Mouse (Mus musculus): Measurements from ENCODE around the gene Tsfm. TPM values are rescaled to one million over a fixed set of nuclear protein-coding genes. Genes with fewer than 3 reads are reported as not detected.
A peak's percentile ranks its signal among the peaks of the same experiment; 100 is the strongest.
"Not testable (repeated sequence)": the region's sequence is repeated elsewhere in the genome, so short reads cannot be mapped to it uniquely, and the experiment has no call there.

Gene Tsfm
- polyA plus RNA-seq, 1 experiment, result 28.6 TPM

- TF ChIP-seq CTCF (IDR thresholded peaks at IDR 0.05; ENCODE audit: borderline replicate concordance, insufficient read depth, low read length) (no peak), POLR2A (IDR thresholded peaks at IDR 0.05; ENCODE audit: low read depth, low read length) (no peak)
- Histone ChIP-seq H3K4me3 (ENCODE audit: insufficient read depth, low read length) (no peak overlapping the region), H3K27ac (ENCODE audit: insufficient read depth, low read length) (no peak overlapping the region)
Observed at GRCm38 (mm10) chr10:127073981-127074380, 43.3 kb upstream of the Tsfm start.

DNA sequence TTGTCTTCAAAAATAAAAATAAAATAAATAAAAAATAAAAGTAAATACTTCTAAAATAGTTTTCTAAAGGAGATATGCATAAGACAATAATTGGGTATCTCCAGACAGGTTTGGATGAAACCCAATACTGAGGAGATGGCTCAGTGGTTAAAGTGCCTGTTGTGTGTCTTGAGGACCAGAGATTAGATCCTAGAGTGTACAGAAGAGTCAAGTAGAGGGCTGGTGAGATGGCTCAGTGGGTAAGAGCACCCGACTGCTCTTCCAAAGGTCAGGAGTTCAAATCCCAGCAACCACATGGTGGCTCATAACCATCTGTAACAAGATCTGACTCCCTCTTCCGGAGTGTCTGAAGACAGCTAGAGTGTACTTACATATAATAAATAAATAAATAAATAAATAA, 42.3 kb upstream of the Tsfm start:
- H3K4me3 ChIP-seq (ENCODE audit: insufficient read depth, low read length); H3K27ac ChIP-seq (ENCODE audit: insufficient read depth, low read length); H3K4me1 ChIP-seq (ENCODE audit: control insufficient read depth, insufficient read depth, low read length): not testable (repeated sequence)

More at GRCm38 (mm10) chr10:127073981-127074380, 43.3 kb upstream of the Tsfm start:
- 0 out of 2 replicates have a peak, but pooled peaks cover 1% of the 10 kb centered on the region for H3K4me1 ChIP-seq (ENCODE audit: control insufficient read depth, insufficient read depth, low read length)

- not testable (repeated sequence) for H3K27ac ChIP-seq (ENCODE audit: insufficient read depth, low read length); H3K4me1 ChIP-seq (ENCODE audit: control insufficient read depth, insufficient read depth, low read length); H3K4me3 ChIP-seq (ENCODE audit: insufficient read depth, low read length)
Observed at GRCm38 (mm10) chr10:127072270-127072669, 41.6 kb upstream of the Tsfm start.

DNA sequence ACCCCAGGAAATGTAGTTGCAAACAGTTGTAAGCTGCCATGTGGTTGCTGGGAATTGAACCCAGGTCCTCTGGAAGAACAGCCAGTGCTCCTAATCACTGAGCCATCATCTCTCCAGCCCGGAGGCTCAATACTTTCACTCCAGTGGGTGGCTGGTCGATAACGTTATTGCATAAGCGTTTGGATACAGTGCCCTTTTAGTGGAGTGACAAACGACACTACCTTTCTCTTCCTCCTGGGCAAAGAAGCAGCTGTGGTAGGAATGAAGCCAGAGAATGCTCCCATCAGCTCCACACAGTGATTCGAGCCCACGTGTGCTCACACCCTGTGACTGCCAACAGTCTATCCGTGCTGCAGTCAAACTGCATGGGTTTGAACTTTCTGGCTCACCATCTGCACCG, 40.6 kb upstream of the Tsfm start:
- TF ChIP-seq POLR2A (IDR thresholded peaks at IDR 0.05; ENCODE audit: low read depth, low read length) (no peak), CTCF (IDR thresholded peaks at IDR 0.05; ENCODE audit: borderline replicate concordance, insufficient read depth, low read length) (no peak)
- 0 out of 2 replicates have a peak overlapping the region, but pooled peaks have one; percentile 10 for H3K4me3 ChIP-seq (ENCODE audit: insufficient read depth, low read length)
- H3K27ac ChIP-seq (ENCODE audit: insufficient read depth, low read length), result no peak overlapping the region
- H3K4me1 ChIP-seq (ENCODE audit: control insufficient read depth, insufficient read depth, low read length), result peaks cover 5% of the 10 kb centered on the region; the same call in 1 of the 2 replicates

GRCm38 (mm10) chr10:127070190-127071121, 39.8 kb upstream of the Tsfm start, which contains the start of gene Tspan31:
TSS of gene Tspan31 (minus strand) at chr10:127070264.
- Histone ChIP-seq H3K27ac (ENCODE audit: insufficient read depth, low read length) (peak within 1 kb of the TSS; percentile 59), H3K4me1 (ENCODE audit: control insufficient read depth, insufficient read depth, low read length) (peaks cover 5% of the 10 kb centered on the region; the same call in 1 of the 2 replicates), H3K4me3 (ENCODE audit: insufficient read depth, low read length) (peak within 1 kb of the TSS; percentile 81)
- TF ChIP-seq POLR2A (IDR thresholded peaks at IDR 0.05; ENCODE audit: low read depth, low read length), result peak; percentile 81
- TF ChIP-seq CTCF (IDR thresholded peaks at IDR 0.05; ENCODE audit: borderline replicate concordance, insufficient read depth, low read length), result no peak

GRCm38 (mm10) chr10:127069281-127070189, 38.9 kb upstream of the Tsfm start:
- peaks cover 5% of the 10 kb centered on the region; the same call in 1 of the 2 replicates for H3K4me1 ChIP-seq (ENCODE audit: control insufficient read depth, insufficient read depth, low read length)
- H3K4me3 ChIP-seq (ENCODE audit: insufficient read depth, low read length), result peak overlapping the region; percentile 67
- no peak for TF ChIP-seq POLR2A (IDR thresholded peaks at IDR 0.05; ENCODE audit: low read depth, low read length)
- no peak for TF ChIP-seq CTCF (IDR thresholded peaks at IDR 0.05; ENCODE audit: borderline replicate concordance, insufficient read depth, low read length)
- H3K27ac ChIP-seq (ENCODE audit: insufficient read depth, low read length), result peak overlapping the region; percentile 59

- H3K27ac ChIP-seq (ENCODE audit: insufficient read depth, low read length), result peak overlapping the region; percentile 59; the same call in 1 of the 2 replicates
Observed at GRCm38 (mm10) chr10:127068360-127069038, 37.9 kb upstream of the Tsfm start.

GRCm38 (mm10) chr10:127066519-127067018, 35.9 kb upstream of the Tsfm start:
- TF ChIP-seq POLR2A (IDR thresholded peaks at IDR 0.05; ENCODE audit: low read depth, low read length), result 0 out of 2 replicates have a peak, but pooled peaks have one; percentile 23
- TF ChIP-seq CTCF (IDR thresholded peaks at IDR 0.05; ENCODE audit: borderline replicate concordance, insufficient read depth, low read length), result no peak
- no peak overlapping the region for H3K27ac ChIP-seq (ENCODE audit: insufficient read depth, low read length)

More at GRCm38 (mm10) chr10:127068360-127069038, 37.9 kb upstream of the Tsfm start:
- no peak for TF ChIP-seq CTCF (IDR thresholded peaks at IDR 0.05; ENCODE audit: borderline replicate concordance, insufficient read depth, low read length)
- peak; percentile 57 for TF ChIP-seq POLR2A (IDR thresholded peaks at IDR 0.05; ENCODE audit: low read depth, low read length)
- H3K4me3 ChIP-seq (ENCODE audit: insufficient read depth, low read length), result peak overlapping the region; percentile 67
- peaks cover 5% of the 10 kb centered on the region; the same call in 1 of the 2 replicates for H3K4me1 ChIP-seq (ENCODE audit: control insufficient read depth, insufficient read depth, low read length)

GRCm38 (mm10) chr10:127065981-127066380, 35.3 kb upstream of the Tsfm start:
- no peak overlapping the region for H3K4me3 ChIP-seq (ENCODE audit: insufficient read depth, low read length)
- TF ChIP-seq POLR2A (IDR thresholded peaks at IDR 0.05; ENCODE audit: low read depth, low read length) (no peak), CTCF (IDR thresholded peaks at IDR 0.05; ENCODE audit: borderline replicate concordance, insufficient read depth, low read length) (no peak)
- peaks cover 5% of the 10 kb centered on the region; the same call in 1 of the 2 replicates for H3K4me1 ChIP-seq (ENCODE audit: control insufficient read depth, insufficient read depth, low read length)
- no peak overlapping the region for H3K27ac ChIP-seq (ENCODE audit: insufficient read depth, low read length)

More at GRCm38 (mm10) chr10:127066519-127067018, 35.9 kb upstream of the Tsfm start:
- Histone ChIP-seq H3K4me3 (ENCODE audit: insufficient read depth, low read length) (no peak overlapping the region), H3K4me1 (ENCODE audit: control insufficient read depth, insufficient read depth, low read length) (peaks cover 5% of the 10 kb centered on the region; the same call in 1 of the 2 replicates)

Data from embryonic fibroblast, embryonic 13.5 days (primary cell).